Mouse (Mus musculus) T-helper 2 cell (primary cell): ENCODE results near the gene AC170998.1.
"Not testable (repeated sequence)": the region's sequence is repeated elsewhere in the genome, so short reads cannot be mapped to it uniquely, and the experiment has no call there.

Experiments used
- in situ Hi-C: fragments of 300-600 bp; cut with MboI, MseI; formaldehyde crosslinking; loops from one replicate; pipeline ENCODE4 v1.15.1; 2025; ENCODE audit warnings: high pct_unique_total_duplicates

Gene AC170998.1

GRCm38 (mm10) chr17:28706697-28707096, 19.2 kb upstream of the AC170998.1 start:
- in situ Hi-C loops: no loop called here

- in situ Hi-C loops: no loop called here
These were observed 18.7 kb upstream of the AC170998.1 start for GRCm38 (mm10) chr17:28707136-28707627.

- in situ Hi-C loops: no loop called here
These were observed 18.1 kb upstream of the AC170998.1 start for GRCm38 (mm10) chr17:28707816-28708215.

GRCm38 (mm10) chr17:28708989-28709388, 16.9 kb upstream of the AC170998.1 start:
- in situ Hi-C loops: no loop called here

GRCm38 (mm10) chr17:28709552-28710290, 16.2 kb upstream of the AC170998.1 start:
- in situ Hi-C loops: no loop called here

- in situ Hi-C loops: no loop called here
These were observed 15.6 kb upstream of the AC170998.1 start for GRCm38 (mm10) chr17:28710291-28710688.

- in situ Hi-C loops: no loop called here
These were observed 14.6 kb upstream of the AC170998.1 start for GRCm38 (mm10) chr17:28711237-28711636.

GRCm38 (mm10) chr17:28712305-28712704, 13.6 kb upstream of the AC170998.1 start:
- in situ Hi-C loops: no loop called here

- in situ Hi-C loops: no loop called here
These were observed 11.9 kb upstream of the AC170998.1 start for GRCm38 (mm10) chr17:28714006-28714405.

GRCm38 (mm10) chr17:28715832-28716548, 9.9 kb upstream of the AC170998.1 start:
- in situ Hi-C loops: no loop called here

- in situ Hi-C loops: no loop called here
These were observed 8.3 kb upstream of the AC170998.1 start for GRCm38 (mm10) chr17:28717535-28717934.

- in situ Hi-C loops: not testable (repeated sequence)
These were observed 1.6 kb downstream of the AC170998.1 start for GRCm38 (mm10) chr17:28727511-28727910.

GRCm38 (mm10) chr17:28735317-28736105, 9.6 kb downstream of the AC170998.1 start:
- in situ Hi-C loops: no loop called here

- in situ Hi-C loops: no loop called here
These were observed 10.6 kb downstream of the AC170998.1 start for GRCm38 (mm10) chr17:28736486-28736885.

- in situ Hi-C loops: no loop called here
These were observed 12.1 kb downstream of the AC170998.1 start for GRCm38 (mm10) chr17:28737973-28738372.

- in situ Hi-C loops: no loop called here
These were observed 13.4 kb downstream of the AC170998.1 start for GRCm38 (mm10) chr17:28739244-28739643.

GRCm38 (mm10) chr17:28743145-28743866, 17.4 kb downstream of the AC170998.1 start:
- in situ Hi-C loops: no loop called here

- in situ Hi-C loops: no loop called here
These were observed 18.0 kb downstream of the AC170998.1 start for GRCm38 (mm10) chr17:28743916-28744315.

GRCm38 (mm10) chr17:28745773-28746172, 19.9 kb downstream of the AC170998.1 start:
- in situ Hi-C loops: no loop called here

- in situ Hi-C loops: no loop called here
These were observed 22.1 kb downstream of the AC170998.1 start for GRCm38 (mm10) chr17:28748001-28748400.

GRCm38 (mm10) chr17:28750580-28750979, 24.7 kb downstream of the AC170998.1 start:
- in situ Hi-C loops: no loop called here
